Mouse (Mus musculus): ENCODE measurements around the gene Scel.
"Not testable (repeated sequence)": the region's sequence is repeated elsewhere in the genome, so short reads cannot be mapped to it uniquely, and the experiment has no call there.

Scel gene

GRCm38 (mm10) chr14:103512802-103513472 lies at the start of gene Scel:
Scel (plus strand) TSS chr14:103513342.
- no peak for DNase-seq (ENCODE audit: low read depth, low spot score)

- DNase-seq (ENCODE audit: low read depth, low spot score), result no peak
Observed at GRCm38 (mm10) chr14:103468691-103469463, 44.3 kb upstream of the Scel start.

- DNase-seq (ENCODE audit: low read depth, low spot score), result peak; percentile 91
Observed at GRCm38 (mm10) chr14:103469464-103470015, 43.6 kb upstream of the Scel start.

- DNase-seq (ENCODE audit: low read depth, low spot score), result no peak
Observed at GRCm38 (mm10) chr14:103471074-103471778, 41.9 kb upstream of the Scel start.

GRCm38 (mm10) chr14:103471806-103472553 lies 41.2 kb upstream of the Scel start:
- DNase-seq (ENCODE audit: low read depth, low spot score), result no peak

GRCm38 (mm10) chr14:103472554-103472905 lies 40.6 kb upstream of the Scel start:
- no peak for DNase-seq (ENCODE audit: low read depth, low spot score)

- peak; percentile 86 for DNase-seq (ENCODE audit: low read depth, low spot score)
Observed at GRCm38 (mm10) chr14:103475312-103475711, 37.8 kb upstream of the Scel start.

- DNase-seq (ENCODE audit: low read depth, low spot score), result not testable (repeated sequence)
Observed at GRCm38 (mm10) chr14:103476232-103476631, 36.9 kb upstream of the Scel start.

- DNase-seq (ENCODE audit: low read depth, low spot score), result peak; percentile 86
Observed at GRCm38 (mm10) chr14:103477281-103477680, 35.9 kb upstream of the Scel start.

GRCm38 (mm10) chr14:103477959-103478358 lies 35.2 kb upstream of the Scel start:
- DNase-seq (ENCODE audit: low read depth, low spot score), result peak; percentile 79

GRCm38 (mm10) chr14:103479446-103479845 lies 33.7 kb upstream of the Scel start:
- peak; percentile 39 for DNase-seq (ENCODE audit: low read depth, low spot score)

GRCm38 (mm10) chr14:103481514-103481913 lies 31.6 kb upstream of the Scel start:
- no peak for DNase-seq (ENCODE audit: low read depth, low spot score)

GRCm38 (mm10) chr14:103485671-103486070 lies 27.5 kb upstream of the Scel start:
- no peak for DNase-seq (ENCODE audit: low read depth, low spot score)

GRCm38 (mm10) chr14:103486974-103487373 lies 26.2 kb upstream of the Scel start:
- DNase-seq (ENCODE audit: low read depth, low spot score), result peak; percentile 90

- peak; percentile 57 for DNase-seq (ENCODE audit: low read depth, low spot score)
Observed at GRCm38 (mm10) chr14:103488659-103489058, 24.5 kb upstream of the Scel start.

- DNase-seq (ENCODE audit: low read depth, low spot score), result no peak
Observed at GRCm38 (mm10) chr14:103498199-103498598, 14.9 kb upstream of the Scel start.

GRCm38 (mm10) chr14:103498613-103499012 lies 14.5 kb upstream of the Scel start:
- DNase-seq (ENCODE audit: low read depth, low spot score), result no peak

GRCm38 (mm10) chr14:103499060-103499459 lies 14.1 kb upstream of the Scel start:
- DNase-seq (ENCODE audit: low read depth, low spot score), result no peak

- DNase-seq (ENCODE audit: low read depth, low spot score), result no peak
Observed at GRCm38 (mm10) chr14:103500309-103500708, 12.8 kb upstream of the Scel start.

- no peak for DNase-seq (ENCODE audit: low read depth, low spot score)
Observed at GRCm38 (mm10) chr14:103500941-103501340, 12.2 kb upstream of the Scel start.

GRCm38 (mm10) chr14:103504514-103504913 lies 8.6 kb upstream of the Scel start:
- no peak for DNase-seq (ENCODE audit: low read depth, low spot score)

Measured in A20 (cell line).